ENCODE assay signal across 18 mouse cellular contexts in genomic region chr14:78817651-78818050, GRCm38 (mm10).
"Had no signal": no experiment of that assay in that cellular context is flagged by ENCODE, and none has a peak within 500 bp of the region (broad histone marks: within the 10 kb centered on the region; RNA-seq: fewer than 3 reads in every experiment).

No protein-coding gene starts in this region.

- H3K4me2 ChIP-seq: lung, embryonic 14.5 days; midbrain, embryonic 12.5 days; neural tube, embryonic 13.5 days; neural tube, embryonic 15.5 days had no signal

- H3K4me1 ChIP-seq: midbrain, embryonic 10.5 days; midbrain, embryonic 12.5 days; neural tube, embryonic 13.5 days; neural tube, embryonic 15.5 days had no signal

- DNase-seq: lung, embryonic 14.5 days; lung, postnatal 10 days; lung, postnatal 4 days; midbrain, embryonic 14.5 days; retina, postnatal 1 day; right cerebral cortex, adult 18-20 months; right cerebral cortex, postnatal 25 days; right cerebral cortex, postnatal 4 days; spleen, adult 18-20 months; thymus, adult 18-20 months; thymus, postnatal 14 days; thymus, postnatal 36 days had no signal

- H3K27ac ChIP-seq: midbrain, embryonic 10.5 days; midbrain, embryonic 12.5 days; neural tube, embryonic 13.5 days; neural tube, embryonic 15.5 days had no signal

- H3K27me3 ChIP-seq: midbrain, embryonic 12.5 days; neural tube, embryonic 13.5 days; neural tube, embryonic 15.5 days had no signal

- H3K36me3 ChIP-seq: midbrain, embryonic 10.5 days; midbrain, embryonic 12.5 days; neural tube, embryonic 13.5 days; neural tube, embryonic 15.5 days had no signal

- ATAC-seq: midbrain, embryonic 16.5 days had no signal

- H3K4me3 ChIP-seq: midbrain, embryonic 10.5 days; midbrain, embryonic 12.5 days; myocyte; neural tube, embryonic 13.5 days; neural tube, embryonic 15.5 days had no signal

- H3K9ac ChIP-seq: lung, embryonic 14.5 days; midbrain, embryonic 12.5 days; neural tube, embryonic 13.5 days; neural tube, embryonic 15.5 days had no signal

- H3K9me3 ChIP-seq: midbrain, embryonic 10.5 days; neural tube, embryonic 13.5 days; neural tube, embryonic 15.5 days had no signal
